Mouse (Mus musculus) brain, embryonic 14.5 days (tissue): ENCODE results near the gene Rnf169.

Source experiments
- CTCF ChIP-seq: fragments of 200-500 bp; IDR thresholded peaks from 2 replicates; pipeline ENCODE4 v1.5.1; 2012; ENCODE audit warnings: inconsistent platforms, mild to moderate bottlenecking, moderate library complexity, borderline replicate concordance; ENCODE audit not compliant: insufficient read depth, insufficient read length; ENCODE audit errors: extremely low read depth
- POLR2A ChIP-seq: fragments of 200-500 bp; IDR thresholded peaks from 2 replicates; pipeline ENCODE4 v1.6.1; 2012; ENCODE audit warnings: mild to moderate bottlenecking, inconsistent platforms, borderline replicate concordance; ENCODE audit not compliant: poor library complexity, insufficient read depth, insufficient read length, severe bottlenecking; ENCODE audit errors: extremely low read depth

DNA sequence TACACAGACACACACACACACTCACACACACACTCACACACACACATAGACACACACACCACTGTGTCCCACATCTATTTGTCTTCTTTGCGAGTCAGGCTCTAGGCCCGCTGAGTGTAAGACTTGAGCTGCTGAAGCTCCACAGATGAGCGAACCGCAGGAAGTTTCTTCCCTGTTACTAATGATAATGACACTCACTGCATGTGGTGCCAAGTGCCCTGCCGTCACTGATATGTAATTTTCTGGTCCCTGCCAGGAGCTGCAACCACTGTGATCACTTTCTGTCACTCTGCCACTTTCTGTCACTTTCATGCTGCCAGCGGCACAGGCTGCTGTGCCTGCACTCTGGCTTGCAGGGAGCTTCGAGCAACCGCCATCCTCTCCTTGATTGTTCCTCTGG lies 31.8 kb upstream of the Rnf169 start:
- TF ChIP-seq POLR2A (no peak), CTCF (no peak)
